Mouse (Mus musculus) ovary, adult 18-20 months (tissue): ENCODE results near the gene Ap3b2.
"Not testable (repeated sequence)": the region's sequence is repeated elsewhere in the genome, so short reads cannot be mapped to it uniquely, and the experiment has no call there.

Experiments
- DNase-seq: peaks from one replicate; pipeline ENCODE4 v3.0.0; 2022; ENCODE audit warnings: low spot score, mixed read lengths

Ap3b2 gene

GRCm38 (mm10) chr7:81493331-81494021, at the start of gene Ap3b2:
Ap3b2 (minus strand) TSS chr7:81493925.
- DNase-seq, result peak; percentile 33

DNA sequence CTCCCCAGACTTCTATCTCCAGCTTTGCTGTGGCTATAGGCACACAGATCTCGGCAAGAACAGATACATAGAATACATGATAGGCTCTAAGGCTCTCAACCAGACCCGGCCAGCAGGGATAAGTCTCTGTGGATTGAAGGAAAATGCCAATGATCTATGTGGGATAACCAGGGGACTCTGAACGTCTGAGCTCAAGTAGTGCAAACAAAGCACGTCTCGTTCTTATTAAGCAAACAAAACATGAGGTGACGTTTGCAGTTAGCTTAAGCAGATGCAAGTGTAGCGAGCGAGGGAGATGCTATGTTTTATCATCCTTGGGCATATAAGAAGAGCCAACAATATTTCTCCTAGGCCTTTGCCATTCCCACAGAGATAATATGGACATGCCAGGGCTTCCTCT, 49.2 kb upstream of the Ap3b2 start:
- DNase-seq, result no peak

DNA sequence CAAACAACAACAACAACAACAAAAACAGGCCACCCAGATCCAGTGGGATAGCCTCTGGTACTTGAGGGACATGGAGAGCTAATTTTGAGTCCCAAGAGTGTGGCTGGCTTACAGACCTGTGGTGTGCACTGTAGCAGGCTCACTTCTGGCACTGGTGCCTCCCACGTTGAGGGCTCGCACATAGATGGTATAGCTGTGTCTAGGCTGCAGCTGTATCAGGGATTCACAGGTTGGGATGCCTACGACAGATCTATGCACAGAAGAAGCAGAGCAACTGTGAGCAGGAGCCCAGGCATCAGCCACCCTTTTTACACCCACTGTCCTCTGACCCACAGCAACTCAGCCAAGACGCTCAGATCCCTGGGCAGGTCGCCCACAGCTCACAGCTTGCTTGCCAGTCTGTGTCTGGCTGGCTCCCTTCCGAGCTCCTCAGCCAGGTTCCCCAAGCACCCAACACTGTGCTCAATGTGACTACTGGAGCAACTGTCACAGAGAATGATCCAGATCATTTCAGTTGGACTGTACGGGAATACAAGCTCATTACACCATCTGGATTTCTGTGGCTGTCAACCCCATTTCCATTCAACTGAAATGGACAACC, 48.3 kb upstream of the Ap3b2 start:
- peak; percentile 20 for DNase-seq

GRCm38 (mm10) chr7:81540999-81541398, 47.3 kb upstream of the Ap3b2 start:
- no peak for DNase-seq

DNA sequence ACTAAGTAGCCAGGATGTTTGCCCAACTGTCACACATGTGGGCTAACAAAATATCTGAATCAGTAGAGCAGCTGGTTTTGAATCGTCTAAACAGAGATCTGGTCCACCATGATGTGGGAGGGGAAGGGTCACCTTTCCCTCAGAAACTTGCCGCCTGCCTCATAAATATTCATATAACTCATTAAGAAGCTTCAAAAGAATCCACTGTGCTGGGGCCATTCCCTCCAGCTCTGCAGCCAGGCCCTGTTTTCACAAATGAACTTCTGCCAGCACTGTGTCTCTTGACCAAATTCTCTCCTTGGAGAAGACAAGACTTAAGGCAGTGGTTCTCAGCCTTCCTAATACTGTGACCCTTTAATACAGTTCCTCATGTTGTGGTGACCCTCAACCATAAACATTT, 45.8 kb upstream of the Ap3b2 start:
- no peak for DNase-seq

- DNase-seq, result no peak
Measured at GRCm38 (mm10) chr7:81538070-81538675, 44.4 kb upstream of the Ap3b2 start.

- DNase-seq, result no peak
Measured at GRCm38 (mm10) chr7:81536478-81536877, 42.8 kb upstream of the Ap3b2 start.

- no peak for DNase-seq
Measured at GRCm38 (mm10) chr7:81531462-81531861, 37.7 kb upstream of the Ap3b2 start.

DNA sequence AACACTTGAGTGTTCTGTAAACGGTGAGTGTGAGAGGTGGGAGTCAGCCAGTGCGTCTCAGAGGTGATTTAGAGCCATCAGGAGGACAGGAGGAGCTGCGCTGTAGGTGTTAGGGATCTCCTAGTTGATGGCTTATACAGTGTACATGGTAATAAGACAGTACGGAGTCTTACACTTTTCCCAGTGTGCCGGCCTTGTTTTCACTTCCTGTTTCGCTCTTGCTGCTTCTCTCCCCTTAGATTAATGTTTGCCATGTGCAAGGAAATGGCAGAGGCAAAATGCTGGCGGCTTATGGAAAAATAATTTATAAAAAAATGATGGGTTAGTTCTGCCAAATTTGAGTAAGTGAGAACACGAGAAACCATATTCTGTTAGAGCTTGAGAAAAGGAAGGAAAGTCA, 35.2 kb upstream of the Ap3b2 start:
- DNase-seq, result no peak

GRCm38 (mm10) chr7:81523663-81524017, 29.9 kb upstream of the Ap3b2 start:
- no peak for DNase-seq

GRCm38 (mm10) chr7:81523008-81523662, 29.4 kb upstream of the Ap3b2 start:
- DNase-seq, result peak; percentile 83

- DNase-seq, result no peak
Measured at GRCm38 (mm10) chr7:81516154-81517030, 22.7 kb upstream of the Ap3b2 start.

DNA sequence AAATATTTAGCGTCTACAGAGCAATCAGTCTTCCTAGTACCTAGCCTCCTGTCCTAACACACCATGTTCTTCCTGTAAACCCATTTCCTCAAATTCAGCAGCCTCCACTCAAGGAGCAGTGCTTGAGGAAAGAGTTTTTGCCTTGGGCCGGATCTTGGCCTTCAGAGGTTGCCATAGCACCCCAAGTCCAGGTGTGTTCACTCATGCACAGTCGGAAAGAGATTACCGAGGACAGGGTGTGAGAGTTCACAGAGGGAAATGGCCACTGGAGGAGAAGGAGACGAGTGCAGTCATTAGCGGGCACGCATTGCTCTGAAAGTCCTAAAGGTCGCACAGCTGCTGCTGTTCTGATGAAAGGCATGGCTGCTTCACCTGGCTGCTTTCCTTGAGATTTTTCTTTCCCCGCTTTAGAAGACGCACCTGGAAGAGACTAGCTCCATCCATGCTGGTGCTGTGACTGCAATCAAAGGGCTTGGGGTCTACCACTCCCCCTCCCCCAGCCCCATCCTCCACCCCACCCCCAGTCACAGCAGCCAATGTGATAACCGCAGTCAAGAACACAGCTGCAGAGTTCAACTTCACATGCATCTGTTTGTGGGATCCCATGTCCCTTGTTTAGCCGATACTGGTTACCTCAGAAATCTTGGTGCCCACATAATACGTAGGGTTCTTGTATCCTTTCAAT, 21.3 kb upstream of the Ap3b2 start:
- DNase-seq, result no peak

GRCm38 (mm10) chr7:81501050-81501449, 7.3 kb upstream of the Ap3b2 start:
- DNase-seq, result no peak

GRCm38 (mm10) chr7:81498181-81498580, 4.5 kb upstream of the Ap3b2 start, which contains the start of gene BC048679:
BC048679 (minus strand) TSS chr7:81498281.
- DNase-seq, result no peak

DNA sequence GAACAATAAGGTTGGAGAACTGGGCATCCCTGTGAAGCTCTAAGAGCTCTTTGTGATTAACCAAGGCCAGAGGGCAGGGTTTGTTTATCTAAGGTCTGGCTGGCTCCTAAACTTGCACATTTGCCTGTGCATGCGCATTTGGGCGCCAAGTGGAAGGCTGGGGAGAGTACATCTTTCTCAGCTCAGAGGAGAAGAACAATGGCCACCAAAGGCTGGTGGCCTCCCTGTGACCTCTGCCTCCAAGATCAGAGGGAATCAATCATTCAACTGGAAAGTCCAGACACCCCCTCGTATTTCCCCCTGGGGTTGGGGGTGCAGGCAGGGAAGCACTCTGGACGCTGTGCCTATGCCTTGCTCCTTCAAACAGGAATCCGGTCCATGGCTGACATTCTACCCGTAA, 3.4 kb upstream of the Ap3b2 start:
- no peak for DNase-seq

- no peak for DNase-seq
Measured at GRCm38 (mm10) chr7:81492628-81493027, 1.1 kb downstream of the Ap3b2 start.

DNA sequence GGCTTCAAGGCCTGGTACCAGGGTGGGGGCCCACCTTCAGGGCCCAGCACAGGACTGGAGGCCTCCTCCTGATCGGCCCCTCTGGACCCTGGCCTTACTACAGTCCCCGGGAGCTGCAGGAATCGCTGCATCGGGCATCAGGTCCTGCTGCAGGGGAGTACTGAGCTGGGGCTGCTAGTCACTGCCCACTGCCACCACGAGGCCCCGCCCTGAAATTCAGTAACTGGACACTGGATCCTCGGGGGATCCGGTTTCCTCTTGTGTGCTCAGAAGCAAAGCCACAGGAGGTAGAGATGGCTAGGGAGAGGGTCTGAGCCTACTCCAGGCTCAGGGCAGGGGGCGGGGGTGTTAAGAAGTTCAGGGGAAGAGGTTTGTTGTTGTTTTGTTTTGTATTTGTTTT, 4.1 kb downstream of the Ap3b2 start:
- DNase-seq, result no peak

DNA sequence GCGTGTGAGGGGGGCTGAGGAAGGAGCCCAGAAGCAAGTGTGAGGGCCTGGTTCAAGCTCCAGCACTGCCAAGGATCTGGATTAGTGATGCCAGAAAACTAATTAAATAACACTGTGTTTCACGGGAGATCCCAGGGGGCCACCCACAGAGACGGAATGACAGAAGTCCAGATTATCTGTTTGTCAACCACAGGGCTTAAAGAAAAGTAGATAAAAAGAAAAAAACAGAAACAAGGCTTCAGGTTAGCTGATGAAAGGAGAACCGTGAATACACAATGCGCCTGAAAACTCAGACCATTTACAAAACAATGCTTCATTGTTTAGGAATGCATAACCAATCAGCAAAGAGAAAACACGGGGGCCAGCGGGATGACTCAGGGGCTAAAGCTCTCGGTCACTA, 12.9 kb downstream of the Ap3b2 start:
- no peak for DNase-seq

DNA sequence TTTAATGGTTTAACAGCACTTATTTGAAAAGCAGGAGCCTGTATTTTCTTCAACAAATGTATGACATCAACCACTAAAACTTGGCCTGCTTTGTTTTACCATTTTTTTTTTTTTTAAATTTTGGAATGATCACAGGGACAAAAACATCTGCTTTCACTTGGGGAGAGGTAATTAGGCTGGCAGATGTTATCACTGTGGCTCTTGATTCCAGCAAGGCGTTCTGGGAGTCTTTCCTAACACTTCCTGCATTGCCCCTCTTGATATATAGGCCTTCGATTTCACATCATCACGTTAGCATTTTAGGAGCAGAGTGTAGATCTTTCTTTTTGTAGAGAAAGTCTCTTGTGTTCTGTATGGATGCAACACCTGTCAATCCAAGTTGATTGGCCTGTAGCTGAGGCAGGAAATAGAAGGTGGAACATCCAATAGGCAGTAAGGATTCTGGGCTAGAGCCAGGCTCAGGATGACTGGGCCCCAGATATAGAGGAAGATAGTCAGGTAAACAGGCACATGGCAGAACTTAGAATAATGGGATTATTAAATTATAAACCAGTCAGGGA, 14.1 kb downstream of the Ap3b2 start:
- DNase-seq, result no peak

DNA sequence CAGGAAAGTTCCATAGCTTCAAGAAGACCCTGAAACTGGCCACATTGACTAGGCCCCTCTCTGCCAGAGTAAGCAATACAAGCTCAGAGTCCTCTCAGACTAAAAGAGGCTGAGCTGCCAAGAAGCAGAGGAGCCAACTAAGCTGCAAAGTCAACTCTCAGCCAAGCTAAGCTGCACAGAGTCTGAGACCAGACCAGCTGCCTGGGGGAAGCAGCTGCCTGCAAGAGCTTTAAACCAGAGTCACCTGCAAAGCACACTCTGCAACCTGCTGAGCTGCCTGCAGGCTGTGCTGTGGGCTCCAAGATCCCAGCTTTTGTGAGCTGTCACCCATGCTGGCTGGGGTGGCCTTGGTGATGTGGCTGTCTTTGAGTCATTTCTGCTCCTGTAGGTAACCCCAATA, 15.5 kb downstream of the Ap3b2 start:
- not testable (repeated sequence) for DNase-seq
